Mouse (Mus musculus) mouse trophoblast stem cell (cell line): ENCODE data around the gene Olfr11.

Source experiments
- in situ Hi-C, 2 experiments: fragments of 300-500 bp; cut with MseI, MboI; formaldehyde crosslinking; loops; 2 replicates in 1 of 2; 3 replicates in 1 of 2; pipeline ENCODE4 v1.15.1; 2025

The Olfr11 gene

GRCm38 (mm10) chr13:21642418-21642817 lies at the start of gene Olfr11:
TSS of gene Olfr11 (minus strand) at chr13:21642518.
- in situ Hi-C loops = no loop called here

GRCm38 (mm10) chr13:21677305-21677704 lies 35.0 kb upstream of the Olfr11 start, which contains the start of gene Olfr1360:
TSS of gene Olfr1360 (minus strand) at chr13:21677405.
- in situ Hi-C loops = no loop called here

GRCm38 (mm10) chr13:21663286-21663685 lies 21.0 kb upstream of the Olfr11 start, which contains the start of gene Olfr1361:
TSS of gene Olfr1361 (minus strand) at chr13:21663386.
- in situ Hi-C loops = no loop called here

DNA sequence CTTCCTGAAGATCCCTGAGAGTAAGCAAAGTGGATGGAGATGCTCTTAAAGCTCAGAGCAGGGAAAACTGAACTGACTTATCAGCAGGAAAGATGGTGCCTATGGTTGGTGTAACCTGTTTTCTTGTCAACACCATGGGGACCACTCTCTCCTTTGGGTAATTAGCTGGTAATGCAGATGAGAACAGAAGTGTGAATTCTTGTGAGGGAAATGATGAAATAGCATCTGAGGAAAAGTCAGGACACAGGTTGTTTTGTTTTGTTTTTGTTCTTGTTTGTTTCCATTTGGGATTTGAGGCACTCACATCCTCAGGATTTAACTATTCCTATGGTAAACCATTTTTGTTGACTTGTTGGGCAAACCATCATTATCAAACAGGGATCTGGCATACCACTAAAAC lies 28.4 kb downstream of the Olfr11 start, which contains the start of gene Olfr1362:
Gene Olfr1362, minus strand, starts transcription at position 101 of the 400 bp plus-strand sequence.
- in situ Hi-C loops = no loop called here

DNA sequence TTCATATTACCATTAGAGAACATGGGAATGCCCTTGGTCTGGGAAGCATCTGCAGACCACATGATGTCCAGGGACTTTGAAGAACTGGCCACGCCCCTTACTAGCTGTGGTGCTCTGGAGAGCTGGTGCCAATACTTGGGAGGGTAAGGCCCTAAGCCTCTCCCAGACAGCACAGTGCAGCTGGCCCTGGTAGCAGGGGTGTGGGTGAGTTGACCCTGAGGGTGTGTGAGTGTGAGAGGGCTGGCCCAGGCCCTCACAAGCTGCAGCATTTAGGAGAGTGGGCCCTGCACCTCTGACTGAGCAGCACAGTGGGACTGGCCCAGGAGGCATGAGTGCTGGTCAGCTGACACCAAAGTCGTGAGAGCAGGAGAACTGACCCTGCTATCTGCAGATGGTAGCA lies 50.7 kb downstream of the Olfr11 start:
- in situ Hi-C loops = no loop called here
